Mouse (Mus musculus): ENCODE results near the gene Plek2. TPM values are rescaled to one million over a fixed set of nuclear protein-coding genes. Genes with fewer than 3 reads are reported as not detected.

Plek2 gene
- polyA plus RNA-seq, 1 experiment from 2014 or later, result 2.4 TPM

DNA sequence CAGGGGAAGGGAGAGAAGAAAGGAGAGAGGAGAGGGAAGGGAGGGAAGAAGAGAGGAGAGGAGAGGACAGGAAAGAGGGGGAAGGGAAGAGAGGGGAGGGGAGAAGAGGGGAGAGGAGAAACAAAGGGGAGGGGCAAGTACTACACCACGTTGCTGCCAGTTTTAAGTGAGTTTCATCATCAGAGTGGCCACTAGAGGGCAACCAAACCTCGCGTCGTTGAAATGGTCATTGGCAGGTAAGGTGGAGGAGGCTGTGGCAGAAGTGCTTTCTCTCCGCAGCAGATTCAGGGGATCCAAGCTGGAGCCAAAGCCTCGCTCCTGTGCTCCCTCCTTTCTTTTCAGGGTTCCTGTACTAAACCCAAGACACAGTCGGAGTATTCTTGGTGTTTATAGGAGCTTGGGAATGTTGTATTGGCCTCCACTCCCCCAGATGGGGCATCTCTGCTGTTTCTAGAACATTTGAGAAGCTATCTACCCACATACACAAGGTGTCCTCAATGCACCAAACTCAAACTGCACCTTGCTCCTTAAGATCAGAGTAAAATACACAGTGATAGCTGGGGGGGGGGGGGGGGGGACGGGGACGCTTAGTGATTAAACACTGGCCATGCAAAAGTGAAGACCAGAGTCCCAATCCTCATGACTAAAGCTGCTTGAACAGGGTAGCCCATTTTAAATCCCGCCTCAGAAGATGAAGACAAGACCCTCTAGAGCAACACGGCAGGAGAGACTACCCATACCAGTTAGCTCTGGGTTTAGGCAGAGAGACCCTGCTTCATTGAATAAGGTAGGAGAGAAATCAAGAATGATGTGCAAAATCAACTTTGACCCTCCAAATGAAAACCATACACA, 11.7 kb upstream of the Plek2 start:
- Histone ChIP-seq H3K4me1 (ENCODE audit: control insufficient read depth, insufficient read depth, low read length) (0 out of 2 replicates have a peak, but pooled peaks cover 2% of the 10 kb centered on the region), H3K4me3 (ENCODE audit: low read depth, low read length) (no peak overlapping the region; the same call in 1 of the 2 replicates), H3K4me2 (ENCODE audit: low read depth, low read length) (peak overlapping the region; percentile 23; the same call in 1 of the 2 replicates), H3K27me3 (ENCODE audit: control insufficient read depth, insufficient read depth, low read length) (no peaks in the 10 kb centered on the region), H3K27ac (ENCODE audit: low read depth, low read length) (no peak overlapping the region), H3K9me3 (ENCODE audit: control insufficient read depth, low read length) (no peaks in the 10 kb centered on the region), H3K36me3 (ENCODE audit: control insufficient read depth, insufficient read depth, low read length) (no peaks in the 10 kb centered on the region), H3K9ac (replicated peaks; ENCODE audit: low read depth, low read length) (no peak overlapping the region)
- WGBS, result 15% methylated on average over 10 of the region's 11 CpGs
- peak; percentile 54 for ATAC-seq (ENCODE audit: low read depth)

GRCm38 (mm10) chr12:78916278-78916677, 9.5 kb upstream of the Plek2 start:
- 82% methylated on average over 3 of the region's 3 CpGs for WGBS
- Histone ChIP-seq H3K27me3 (ENCODE audit: control insufficient read depth, insufficient read depth, low read length) (peaks cover 11% of the 10 kb centered on the region), H3K36me3 (ENCODE audit: control insufficient read depth, insufficient read depth, low read length) (no peaks in the 10 kb centered on the region), H3K4me1 (ENCODE audit: control insufficient read depth, insufficient read depth, low read length) (peaks cover 10% of the 10 kb centered on the region), H3K9ac (replicated peaks; ENCODE audit: low read depth, low read length) (no peak overlapping the region), H3K4me3 (ENCODE audit: low read depth, low read length) (no peak overlapping the region), H3K27ac (ENCODE audit: low read depth, low read length) (no peak overlapping the region), H3K4me2 (ENCODE audit: low read depth, low read length) (no peak overlapping the region), H3K9me3 (ENCODE audit: control insufficient read depth, low read length) (no peaks in the 10 kb centered on the region)
- ATAC-seq (ENCODE audit: low read depth), result no peak

DNA sequence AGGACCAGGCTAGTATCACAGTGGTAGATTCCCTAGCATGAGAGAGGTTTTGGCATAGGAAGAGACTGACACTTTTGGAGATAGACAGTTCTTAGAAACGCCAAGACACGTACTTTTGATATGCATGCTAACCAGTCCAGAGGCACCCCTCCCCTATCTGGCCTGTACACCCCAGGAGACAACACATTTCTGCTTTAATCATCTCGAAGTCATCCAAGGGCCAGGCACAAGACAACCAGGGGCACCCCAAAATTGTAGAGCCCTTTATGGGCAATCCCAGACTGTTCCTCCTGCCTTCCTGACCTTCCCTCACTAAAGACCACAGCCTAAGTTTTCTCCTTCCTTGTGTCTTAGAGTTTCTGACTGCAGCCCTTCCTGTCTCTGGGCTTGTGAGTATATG, 8.8 kb upstream of the Plek2 start:
- H3K4me3 ChIP-seq (ENCODE audit: low read depth, low read length), result no peak overlapping the region
- H3K27ac ChIP-seq (ENCODE audit: low read depth, low read length), result no peak overlapping the region
- H3K4me1 ChIP-seq (ENCODE audit: control insufficient read depth, insufficient read depth, low read length), result peaks cover 10% of the 10 kb centered on the region
- WGBS, result 86% methylated on average over 3 of the region's 3 CpGs
- H3K27me3 ChIP-seq (ENCODE audit: control insufficient read depth, insufficient read depth, low read length), result peaks cover 15% of the 10 kb centered on the region
- no peaks in the 10 kb centered on the region for H3K36me3 ChIP-seq (ENCODE audit: control insufficient read depth, insufficient read depth, low read length)
- H3K4me2 ChIP-seq (ENCODE audit: low read depth, low read length), result no peak overlapping the region
- no peaks in the 10 kb centered on the region for H3K9me3 ChIP-seq (ENCODE audit: control insufficient read depth, low read length)
- ATAC-seq (ENCODE audit: low read depth), result no peak
- H3K9ac ChIP-seq (replicated peaks; ENCODE audit: low read depth, low read length), result no peak overlapping the region

GRCm38 (mm10) chr12:78914458-78914857, 7.7 kb upstream of the Plek2 start:
- no peaks in the 10 kb centered on the region for H3K36me3 ChIP-seq (ENCODE audit: control insufficient read depth, insufficient read depth, low read length)
- no peaks in the 10 kb centered on the region for H3K9me3 ChIP-seq (ENCODE audit: control insufficient read depth, low read length)
- no peak for ATAC-seq (ENCODE audit: low read depth)
- peaks cover 9% of the 10 kb centered on the region for H3K4me1 ChIP-seq (ENCODE audit: control insufficient read depth, insufficient read depth, low read length)
- H3K4me2 ChIP-seq (ENCODE audit: low read depth, low read length), result no peak overlapping the region
- WGBS, result 91% methylated on average over 4 of the region's 4 CpGs
- no peak overlapping the region for H3K4me3 ChIP-seq (ENCODE audit: low read depth, low read length)
- no peak overlapping the region for H3K9ac ChIP-seq (replicated peaks; ENCODE audit: low read depth, low read length)
- peaks cover 26% of the 10 kb centered on the region for H3K27me3 ChIP-seq (ENCODE audit: control insufficient read depth, insufficient read depth, low read length)
- no peak overlapping the region for H3K27ac ChIP-seq (ENCODE audit: low read depth, low read length)

DNA sequence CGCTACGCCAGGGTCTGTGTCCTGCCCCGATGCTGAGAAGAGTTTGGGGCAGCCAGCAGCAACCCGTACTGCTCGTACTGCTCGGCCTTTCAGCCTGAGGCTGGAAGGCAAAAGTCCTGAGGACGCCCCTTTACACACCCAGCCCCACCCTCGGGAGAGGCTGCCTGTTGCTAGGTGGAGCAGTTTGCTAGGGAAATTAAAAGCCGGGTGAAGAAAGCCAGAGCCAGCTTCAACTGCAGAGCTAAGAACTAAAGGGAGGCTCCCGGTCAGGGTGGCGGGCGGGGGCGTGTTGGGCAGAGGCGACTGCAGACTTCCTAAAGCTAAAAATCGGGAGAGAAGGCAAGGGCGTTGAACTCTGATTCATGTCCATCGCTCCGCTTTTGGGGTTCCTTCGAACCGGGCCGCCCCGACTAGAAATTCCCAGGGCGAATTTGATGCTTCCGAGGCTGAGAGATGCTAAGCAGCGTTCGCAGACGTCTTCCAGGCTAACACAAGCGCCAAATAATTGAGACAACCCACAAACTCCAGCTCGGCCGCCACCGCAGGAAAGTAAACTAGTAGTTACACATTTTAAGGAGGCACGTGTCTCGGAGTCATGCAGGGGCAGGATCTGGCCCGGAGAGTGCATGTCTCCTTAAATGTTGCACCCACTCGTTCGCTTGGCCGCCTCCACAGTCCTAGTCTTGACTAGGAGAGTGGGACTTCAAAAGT, 5.1 kb upstream of the Plek2 start:
- H3K27me3 ChIP-seq (ENCODE audit: control insufficient read depth, insufficient read depth, low read length), result peaks cover 36% of the 10 kb centered on the region
- no peaks in the 10 kb centered on the region for H3K36me3 ChIP-seq (ENCODE audit: control insufficient read depth, insufficient read depth, low read length)
- H3K9me3 ChIP-seq (ENCODE audit: control insufficient read depth, low read length), result no peaks in the 10 kb centered on the region
- peak overlapping the region; percentile 48 for H3K4me2 ChIP-seq (ENCODE audit: low read depth, low read length)
- H3K27ac ChIP-seq (ENCODE audit: low read depth, low read length), result no peak overlapping the region
- no peak for ATAC-seq (ENCODE audit: low read depth)
- 2% methylated on average over 37 of the region's 37 CpGs for WGBS
- H3K9ac ChIP-seq (replicated peaks; ENCODE audit: low read depth, low read length), result 0 out of 2 replicates have a peak overlapping the region, but pooled peaks have one; percentile 16
- peak overlapping the region; percentile 19 for H3K4me3 ChIP-seq (ENCODE audit: low read depth, low read length)
- H3K4me1 ChIP-seq (ENCODE audit: control insufficient read depth, insufficient read depth, low read length), result peaks cover 10% of the 10 kb centered on the region

DNA sequence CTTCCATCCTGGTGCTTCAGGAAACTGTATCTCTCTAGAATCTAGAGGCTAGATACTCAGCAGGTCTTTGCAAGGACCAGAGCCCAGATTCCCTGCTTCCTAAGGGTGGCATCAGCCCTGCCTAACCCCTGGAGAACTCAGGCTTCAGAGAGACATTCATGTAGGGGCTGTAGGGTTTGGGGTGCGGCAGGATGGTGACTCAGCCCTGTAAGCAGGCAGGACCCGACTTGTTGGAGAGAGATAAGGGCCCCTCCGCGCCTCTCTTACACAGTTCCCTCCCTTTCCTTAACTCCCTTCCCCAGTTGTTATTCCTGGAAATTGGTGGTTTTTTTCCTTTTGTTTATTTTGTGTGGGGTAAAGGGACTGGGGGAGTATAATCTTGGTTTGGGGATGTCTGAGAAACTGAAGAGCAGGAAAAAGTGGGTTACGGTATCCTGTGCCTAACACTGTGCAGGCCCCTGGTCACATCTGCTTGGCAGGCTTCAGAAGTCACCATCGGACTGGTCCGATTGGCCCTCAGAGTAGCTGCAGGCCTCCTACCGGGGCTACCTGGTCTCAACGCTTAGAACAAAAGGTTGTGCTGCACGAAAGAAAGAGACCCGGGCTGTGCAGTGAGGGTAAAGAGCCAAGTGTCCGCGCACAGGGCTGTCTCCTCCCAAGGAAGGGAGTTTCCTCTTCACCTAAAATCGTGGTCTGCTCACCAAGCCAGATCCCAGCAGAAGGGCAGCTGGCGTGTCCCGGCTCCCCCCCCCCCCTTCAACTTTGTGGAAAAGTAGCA, 4.1 kb upstream of the Plek2 start:
- peaks cover 36% of the 10 kb centered on the region for H3K27me3 ChIP-seq (ENCODE audit: control insufficient read depth, insufficient read depth, low read length)
- H3K36me3 ChIP-seq (ENCODE audit: control insufficient read depth, insufficient read depth, low read length), result no peaks in the 10 kb centered on the region
- peak overlapping the region; percentile 48; the same call in 1 of the 2 replicates for H3K4me2 ChIP-seq (ENCODE audit: low read depth, low read length)
- no peaks in the 10 kb centered on the region for H3K9me3 ChIP-seq (ENCODE audit: control insufficient read depth, low read length)
- no peak overlapping the region for H3K9ac ChIP-seq (replicated peaks; ENCODE audit: low read depth, low read length)
- ATAC-seq (ENCODE audit: low read depth), result no peak
- no peak overlapping the region for H3K4me3 ChIP-seq (ENCODE audit: low read depth, low read length)
- peaks cover 14% of the 10 kb centered on the region for H3K4me1 ChIP-seq (ENCODE audit: control insufficient read depth, insufficient read depth, low read length)
- no peak overlapping the region for H3K27ac ChIP-seq (ENCODE audit: low read depth, low read length)
- 13% methylated on average over 16 of the region's 16 CpGs for WGBS

DNA sequence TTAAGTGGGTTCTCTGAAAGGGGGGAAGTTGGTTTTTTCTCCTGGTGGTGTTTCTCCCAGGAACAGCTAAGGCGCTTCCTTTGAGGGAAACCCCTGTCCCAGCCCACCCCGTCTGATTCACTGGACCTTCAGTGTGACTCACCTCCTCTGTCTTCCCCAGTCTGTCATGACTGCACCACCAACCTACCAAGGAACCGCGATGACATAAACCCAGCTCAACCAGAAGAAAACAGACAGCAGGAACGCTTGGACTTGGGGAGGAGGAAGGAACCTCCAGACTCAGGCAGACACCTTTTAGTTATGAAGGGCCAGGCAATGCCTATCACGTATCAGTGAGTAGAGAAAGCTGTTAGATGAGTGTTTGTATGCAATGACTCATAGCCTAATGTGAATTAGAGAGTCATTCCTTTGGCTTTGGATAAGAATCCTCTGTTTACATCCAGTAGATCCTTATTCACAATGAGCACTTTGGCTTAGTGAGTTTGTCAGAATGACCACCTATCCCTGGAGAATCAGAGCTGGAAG, 1.4 kb upstream of the Plek2 start:
- Histone ChIP-seq H3K4me3 (ENCODE audit: low read depth, low read length) (no peak overlapping the region), H3K9me3 (ENCODE audit: control insufficient read depth, low read length) (no peaks in the 10 kb centered on the region), H3K4me2 (ENCODE audit: low read depth, low read length) (no peak overlapping the region), H3K36me3 (ENCODE audit: control insufficient read depth, insufficient read depth, low read length) (no peaks in the 10 kb centered on the region), H3K27me3 (ENCODE audit: control insufficient read depth, insufficient read depth, low read length) (peaks cover 39% of the 10 kb centered on the region), H3K27ac (ENCODE audit: low read depth, low read length) (no peak overlapping the region), H3K4me1 (ENCODE audit: control insufficient read depth, insufficient read depth, low read length) (peaks cover 14% of the 10 kb centered on the region), H3K9ac (replicated peaks; ENCODE audit: low read depth, low read length) (no peak overlapping the region)
- 84% methylated on average over 6 of the region's 6 CpGs for WGBS
- no peak for ATAC-seq (ENCODE audit: low read depth)

DNA sequence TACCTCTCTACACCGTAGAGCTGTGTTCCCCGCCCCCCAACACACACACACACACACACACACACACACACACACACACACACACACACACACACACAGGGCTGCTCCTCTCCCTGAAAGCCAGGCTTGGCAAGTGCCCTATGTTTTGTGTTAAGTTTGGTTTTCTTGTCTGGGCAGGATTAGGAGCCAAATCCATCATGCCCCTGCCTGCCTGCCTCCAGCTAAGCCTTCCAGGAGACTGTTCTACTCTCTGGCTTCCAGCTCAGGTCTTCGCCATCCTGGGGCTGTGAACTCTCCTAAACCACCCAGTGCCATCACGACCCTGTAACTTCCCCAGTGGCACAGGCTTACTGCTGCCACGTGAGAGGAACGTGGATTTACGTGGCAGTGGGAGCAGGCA, 2.3 kb downstream of the Plek2 start:
- Histone ChIP-seq H3K9me3 (ENCODE audit: control insufficient read depth, low read length) (no peaks in the 10 kb centered on the region), H3K36me3 (ENCODE audit: control insufficient read depth, insufficient read depth, low read length) (no peaks in the 10 kb centered on the region), H3K4me3 (ENCODE audit: low read depth, low read length) (no peak overlapping the region), H3K4me1 (ENCODE audit: control insufficient read depth, insufficient read depth, low read length) (peaks cover 6% of the 10 kb centered on the region; the same call in 1 of the 2 replicates), H3K27me3 (ENCODE audit: control insufficient read depth, insufficient read depth, low read length) (peaks cover 13% of the 10 kb centered on the region), H3K4me2 (ENCODE audit: low read depth, low read length) (no peak overlapping the region), H3K9ac (replicated peaks; ENCODE audit: low read depth, low read length) (no peak overlapping the region), H3K27ac (ENCODE audit: low read depth, low read length) (no peak overlapping the region)
- no peak for ATAC-seq (ENCODE audit: low read depth)
- 84% methylated on average over 6 of the region's 7 CpGs for WGBS

All from neural tube, embryonic 14.5 days (tissue).